Mouse (Mus musculus) heart, embryonic 11.5 days (tissue): ENCODE measurements around the gene Mbnl1. TPM values are rescaled to one million over a fixed set of nuclear protein-coding genes. Genes with fewer than 3 reads are reported as not detected.

Source experiments
- ATAC-seq: fragments of 200-750 bp; cut with Nextera tagmentation; replicated peaks from 2 replicates; pipeline ENCODE4 v1.8.0; 2017; ENCODE audit warnings: moderate library complexity; ENCODE audit not compliant: insufficient number of reproducible peaks, low FRiP score, low TSS enrichment
- H3K27ac ChIP-seq: fragments of 300-500 bp; sonication (generic); 2 replicates; pipeline ENCODE4 v1.5.1; 2014; ENCODE audit warnings: mild to moderate bottlenecking, low read depth, low read length
- H3K27me3 ChIP-seq: fragments of 300-500 bp; sonication (generic); 2 replicates; pipeline ENCODE4 v1.6.1; 2014; ENCODE audit warnings: mild to moderate bottlenecking, low read length, mixed read lengths; ENCODE audit not compliant: control insufficient read depth, insufficient read depth
- H3K36me3 ChIP-seq: fragments of 300-500 bp; sonication (generic); 2 replicates; pipeline ENCODE4 v1.6.1; 2014; ENCODE audit warnings: mild to moderate bottlenecking, low read length, moderate library complexity, mixed read lengths; ENCODE audit not compliant: control insufficient read depth, insufficient read depth
- H3K4me1 ChIP-seq: fragments of 300-500 bp; sonication (generic); 2 replicates; pipeline ENCODE4 v1.6.1; 2014; ENCODE audit warnings: low read length; ENCODE audit not compliant: control insufficient read depth, insufficient read depth
- H3K4me2 ChIP-seq: fragments of 300-500 bp; sonication (generic); 2 replicates; pipeline ENCODE4 v1.6.1; 2014; ENCODE audit warnings: mild to moderate bottlenecking, moderate library complexity
- H3K4me3 ChIP-seq: fragments of 300-500 bp; sonication (generic); 2 replicates; pipeline ENCODE4 v1.5.1; 2014; ENCODE audit warnings: low read depth, low read length
- H3K9ac ChIP-seq: fragments of 300-500 bp; sonication (generic); 2 replicates; pipeline ENCODE4 v1.6.1; 2014; ENCODE audit warnings: mild to moderate bottlenecking, low read depth, low read length, moderate library complexity
- H3K9me3 ChIP-seq: fragments of 300-500 bp; sonication (generic); replicated peaks from 2 replicates; pipeline ENCODE4 v1.6.1; 2016; ENCODE audit warnings: low read length; ENCODE audit not compliant: control insufficient read depth
- WGBS: fragments of 180-500 bp; shearing (Covaris S2); extraction: QIAGEN DNeasy Blood & Tissue Kit; methylation state at CpG from one replicate; pipeline ENCODE4 v1.1.7; 2014; ENCODE audit not compliant: insufficient replicate concordance; 5-methylcytosine and 5-hydroxymethylcytosine counted together
- polyA plus RNA-seq: library from polyadenylated mRNA; unstranded; fragments of >200 nt; fragmentation: Nextera tagmentation; extraction: Ambion mirVana; gene quantifications from 2 replicates; pipeline ENCODE4 v1.2.1, GENCODE M21; 2014

Mbnl1 gene
- polyA plus RNA-seq, 1 experiment from 2014 or later = 101 TPM

DNA sequence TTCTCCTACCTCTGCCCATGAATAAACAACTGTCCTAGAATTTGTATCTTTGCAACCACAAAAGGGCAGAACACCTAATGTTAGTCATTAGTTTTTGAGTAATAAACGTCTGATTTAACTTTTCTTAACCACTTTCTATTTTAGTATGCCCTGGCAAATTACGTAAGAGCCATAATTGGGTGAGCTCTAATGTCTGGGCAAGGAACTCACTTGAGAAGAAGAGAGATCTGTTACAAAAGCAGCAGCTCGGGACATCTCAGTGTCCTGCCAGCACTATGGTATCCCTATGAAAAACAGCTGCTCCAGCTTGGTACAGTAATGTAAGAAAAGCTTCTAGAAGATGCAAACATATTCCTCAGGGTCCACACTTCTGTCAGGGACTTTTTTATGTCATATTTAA, 109.5 kb downstream of the Mbnl1 start:
- no peaks in the 10 kb centered on the region for H3K27me3 ChIP-seq
- WGBS = 66% methylated on average over 3 of the region's 3 CpGs
- H3K4me2 ChIP-seq = no peak overlapping the region
- no peak overlapping the region for H3K27ac ChIP-seq
- no peak for ATAC-seq
- H3K9ac ChIP-seq = no peak overlapping the region
- H3K9me3 ChIP-seq = no peaks in the 10 kb centered on the region
- peaks cover 24% of the 10 kb centered on the region for H3K4me1 ChIP-seq
- no peak overlapping the region for H3K4me3 ChIP-seq
- no peaks in the 10 kb centered on the region for H3K36me3 ChIP-seq

GRCm38 (mm10) chr3:60582620-60583019, 110.0 kb downstream of the Mbnl1 start:
- H3K27me3 ChIP-seq = no peaks in the 10 kb centered on the region
- H3K4me3 ChIP-seq = no peak overlapping the region
- no peak overlapping the region for H3K4me2 ChIP-seq
- 92% methylated on average over 1 of the region's 1 CpGs for WGBS
- no peak for ATAC-seq
- no peak overlapping the region for H3K27ac ChIP-seq
- H3K9me3 ChIP-seq = no peaks in the 10 kb centered on the region
- H3K4me1 ChIP-seq = peaks cover 20% of the 10 kb centered on the region
- H3K9ac ChIP-seq = no peak overlapping the region
- H3K36me3 ChIP-seq = no peaks in the 10 kb centered on the region

DNA sequence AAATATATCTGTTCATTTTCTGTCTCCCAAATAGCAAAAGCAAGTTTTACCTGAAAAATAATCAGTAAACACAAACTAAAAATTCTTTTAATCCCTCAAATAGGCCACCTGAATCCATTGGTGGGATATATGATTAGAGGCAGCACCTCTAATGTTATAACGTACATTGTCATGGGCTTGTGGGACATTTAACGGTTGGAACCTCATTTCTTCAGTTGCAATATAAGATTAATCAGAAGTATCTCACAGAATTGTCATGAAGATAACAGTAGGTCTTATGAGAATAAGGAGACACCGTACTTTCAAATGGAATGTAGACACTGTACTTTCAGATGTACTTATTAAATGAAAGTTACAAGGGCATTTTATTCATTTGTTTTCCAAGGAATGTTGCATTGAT, 112.1 kb downstream of the Mbnl1 start:
- H3K4me3 ChIP-seq = no peak overlapping the region
- ATAC-seq = no peak
- H3K27me3 ChIP-seq = no peaks in the 10 kb centered on the region
- H3K9ac ChIP-seq = no peak overlapping the region
- no peak overlapping the region for H3K4me2 ChIP-seq
- H3K36me3 ChIP-seq = no peaks in the 10 kb centered on the region
- peaks cover 18% of the 10 kb centered on the region for H3K4me1 ChIP-seq
- no peaks in the 10 kb centered on the region for H3K9me3 ChIP-seq
- no peak overlapping the region for H3K27ac ChIP-seq
- WGBS = 96% methylated on average over 3 of the region's 3 CpGs

DNA sequence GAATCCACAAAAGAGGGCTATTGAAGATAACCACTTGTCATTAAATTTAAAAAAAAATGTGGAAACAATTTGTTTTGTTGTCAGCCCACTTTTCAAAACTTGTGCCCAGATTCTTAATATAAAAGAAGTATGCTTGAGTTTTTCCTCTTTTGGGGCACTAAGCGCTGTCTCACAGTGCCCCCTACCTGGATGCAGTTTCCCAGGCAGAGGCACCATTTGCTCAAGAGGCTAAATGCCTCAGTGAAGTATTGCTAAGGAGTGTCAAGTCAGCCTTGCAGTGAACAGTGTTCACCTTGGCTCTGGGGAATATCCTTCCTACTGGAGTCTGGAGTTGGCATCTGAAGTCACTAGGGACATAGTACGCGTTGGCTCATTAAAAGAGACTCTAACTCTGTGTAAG, 113.4 kb downstream of the Mbnl1 start:
- no peak for ATAC-seq
- H3K9me3 ChIP-seq = no peaks in the 10 kb centered on the region
- no peaks in the 10 kb centered on the region for H3K27me3 ChIP-seq
- 85% methylated on average over 3 of the region's 3 CpGs for WGBS
- no peak overlapping the region for H3K4me3 ChIP-seq
- H3K9ac ChIP-seq = no peak overlapping the region
- H3K4me1 ChIP-seq = peaks cover 7% of the 10 kb centered on the region
- no peak overlapping the region for H3K4me2 ChIP-seq
- no peak overlapping the region for H3K27ac ChIP-seq
- H3K36me3 ChIP-seq = no peaks in the 10 kb centered on the region

DNA sequence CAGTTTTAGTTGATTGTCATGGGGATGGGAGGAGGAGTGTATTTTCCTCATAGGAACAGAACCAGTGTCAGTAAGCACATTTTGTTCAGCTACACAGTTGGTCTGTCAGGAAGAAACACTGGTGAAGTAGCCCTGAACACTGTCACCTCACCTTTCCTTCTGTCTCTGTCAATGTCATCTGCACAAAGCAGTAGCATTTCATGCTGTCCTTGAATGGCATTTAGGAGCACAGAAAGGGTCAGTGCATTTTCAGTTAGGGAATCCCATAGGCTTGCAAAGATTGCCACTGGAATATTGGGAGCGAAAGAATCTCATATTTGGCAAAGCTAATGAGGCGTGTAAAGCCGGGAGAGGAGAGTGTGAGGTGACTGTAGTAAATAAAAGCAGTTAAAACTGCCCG, 114.5 kb downstream of the Mbnl1 start:
- Histone ChIP-seq H3K4me1 (peaks cover 7% of the 10 kb centered on the region), H3K36me3 (no peaks in the 10 kb centered on the region), H3K4me3 (no peak overlapping the region), H3K9ac (no peak overlapping the region), H3K4me2 (no peak overlapping the region), H3K27ac (no peak overlapping the region), H3K9me3 (no peaks in the 10 kb centered on the region), H3K27me3 (no peaks in the 10 kb centered on the region)
- WGBS = 88% methylated on average over 4 of the region's 4 CpGs
- ATAC-seq = no peak

DNA sequence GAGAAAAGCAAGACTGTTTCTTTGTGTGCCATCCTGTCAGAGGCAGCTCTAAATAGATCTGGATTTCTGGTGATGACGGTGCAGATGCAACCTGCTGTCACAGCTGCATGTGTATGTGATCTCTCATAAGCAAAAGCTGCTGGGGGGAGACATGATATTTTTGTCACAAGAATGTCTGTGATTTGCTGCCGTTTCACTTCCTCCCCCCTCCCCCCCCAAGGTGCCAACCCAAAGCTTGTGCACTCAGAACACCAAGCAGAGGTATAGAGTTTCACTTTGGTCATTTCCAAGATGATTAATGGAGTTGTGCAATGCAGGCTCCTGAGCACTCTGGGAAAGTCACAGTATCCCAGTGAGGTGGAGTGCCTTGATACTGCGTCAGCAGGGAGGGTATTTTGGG, 116.7 kb downstream of the Mbnl1 start:
- Histone ChIP-seq H3K4me3 (no peak overlapping the region), H3K9me3 (no peaks in the 10 kb centered on the region), H3K9ac (no peak overlapping the region), H3K4me1 (peaks cover 7% of the 10 kb centered on the region), H3K4me2 (no peak overlapping the region), H3K27ac (no peak overlapping the region), H3K27me3 (no peaks in the 10 kb centered on the region), H3K36me3 (no peaks in the 10 kb centered on the region)
- 53% methylated on average over 3 of the region's 3 CpGs for WGBS
- no peak for ATAC-seq

DNA sequence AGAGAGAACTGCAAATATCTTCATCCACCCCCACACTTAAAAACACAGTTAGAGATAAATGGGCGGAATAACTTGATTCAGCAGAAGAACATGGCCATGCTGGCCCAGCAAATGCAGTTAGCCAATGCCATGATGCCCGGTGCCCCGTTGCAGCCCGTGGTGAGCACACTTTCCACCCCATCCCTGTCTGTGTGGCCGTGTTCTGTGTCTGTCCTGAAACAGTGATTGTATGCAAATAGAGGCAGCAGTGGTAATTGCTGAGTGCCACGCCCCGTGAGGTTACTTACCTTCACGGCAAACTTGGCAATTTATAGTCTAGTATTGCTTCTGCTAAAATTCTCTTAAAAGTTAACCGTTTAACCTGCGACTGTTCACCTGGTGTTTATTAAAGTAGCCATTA, 123.0 kb downstream of the Mbnl1 start:
- WGBS = 90% methylated on average over 10 of the region's 10 CpGs
- Histone ChIP-seq H3K9me3 (no peaks in the 10 kb centered on the region), H3K4me1 (peaks cover 3% of the 10 kb centered on the region), H3K9ac (no peak overlapping the region), H3K27me3 (no peaks in the 10 kb centered on the region), H3K4me2 (no peak overlapping the region), H3K27ac (no peak overlapping the region), H3K4me3 (no peak overlapping the region), H3K36me3 (no peaks in the 10 kb centered on the region)
- ATAC-seq = no peak

DNA sequence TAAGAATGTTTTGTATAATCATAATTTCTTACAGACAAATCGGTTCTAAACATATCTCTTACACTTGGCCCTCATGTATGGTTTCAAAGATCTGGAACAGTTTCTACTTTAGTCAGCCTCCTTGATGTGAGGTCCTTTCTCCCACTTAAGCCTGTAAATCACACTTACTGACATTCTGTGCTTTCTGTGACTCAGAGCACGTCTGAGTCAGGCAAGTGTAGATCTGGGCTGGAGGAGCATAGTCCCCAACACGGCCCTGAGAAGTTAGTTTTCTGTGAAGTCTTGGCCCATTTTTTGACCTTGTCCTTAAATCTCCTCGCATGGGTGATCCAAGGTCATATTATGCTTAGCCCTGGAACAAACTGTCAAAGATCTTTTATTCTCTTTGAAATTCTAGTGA, 124.4 kb downstream of the Mbnl1 start:
- no peak overlapping the region for H3K27ac ChIP-seq
- peaks cover 3% of the 10 kb centered on the region for H3K4me1 ChIP-seq
- H3K4me2 ChIP-seq = no peak overlapping the region
- ATAC-seq = no peak
- no peak overlapping the region for H3K9ac ChIP-seq
- WGBS = 63% methylated on average over 4 of the region's 4 CpGs
- H3K4me3 ChIP-seq = no peak overlapping the region
- H3K36me3 ChIP-seq = no peaks in the 10 kb centered on the region
- no peaks in the 10 kb centered on the region for H3K27me3 ChIP-seq
- H3K9me3 ChIP-seq = no peaks in the 10 kb centered on the region

DNA sequence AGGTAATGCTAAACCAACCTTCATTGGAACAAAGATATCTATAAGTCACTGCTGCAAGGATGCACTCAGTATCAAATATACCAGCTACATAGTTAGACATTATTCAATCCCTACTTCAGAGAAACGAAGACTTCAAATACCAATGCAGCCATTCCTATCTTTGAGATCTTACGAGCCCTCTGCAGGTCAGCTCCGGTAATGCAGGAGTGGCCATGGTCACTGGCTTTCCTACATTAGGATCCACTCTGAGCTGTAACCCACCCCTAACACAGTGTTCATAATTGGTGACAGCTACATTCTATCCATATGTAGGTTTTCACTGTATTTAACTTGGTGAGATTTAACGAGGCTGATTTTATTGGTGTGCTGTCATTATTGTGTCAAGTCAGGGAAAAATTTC, 129.1 kb downstream of the Mbnl1 start:
- 0 out of 2 replicates have a peak overlapping the region, but pooled peaks have one; percentile 66 for H3K27ac ChIP-seq
- ATAC-seq = no peak
- no peak overlapping the region for H3K4me2 ChIP-seq
- no peaks in the 10 kb centered on the region for H3K27me3 ChIP-seq
- 21% methylated on average over 4 of the region's 4 CpGs for WGBS
- H3K9ac ChIP-seq = no peak overlapping the region
- H3K4me3 ChIP-seq = no peak overlapping the region
- H3K9me3 ChIP-seq = no peaks in the 10 kb centered on the region
- no peaks in the 10 kb centered on the region for H3K36me3 ChIP-seq
- peaks cover 11% of the 10 kb centered on the region for H3K4me1 ChIP-seq
